Mouse (Mus musculus) embryonic facial prominence, embryonic 11.5 days (tissue): Measurements from ENCODE around the gene Hes6. TPM values are rescaled to one million over a fixed set of nuclear protein-coding genes. Genes with fewer than 3 reads are reported as not detected.

ENCODE experiments used
- ATAC-seq: fragments of 200-750 bp; cut with Nextera tagmentation; replicated peaks from 2 replicates; pipeline ENCODE4 v1.8.0; 2017; ENCODE audit warnings: low read depth; ENCODE audit not compliant: insufficient number of reproducible peaks, low FRiP score, low TSS enrichment
- DNase-seq: peaks from one replicate; pipeline ENCODE4 v3.0.0-alpha.2; 2015; ENCODE audit warnings: low spot score
- H3K27ac ChIP-seq: fragments of 300-500 bp; sonication (generic); replicated peaks from 2 replicates; pipeline ENCODE4 v1.5.1; 2014; ENCODE audit warnings: mild to moderate bottlenecking, low read depth, low read length, control low read depth
- H3K27me3 ChIP-seq: fragments of 300-500 bp; sonication (generic); 2 replicates; pipeline ENCODE4 v1.6.1; 2014; ENCODE audit warnings: mild to moderate bottlenecking, low read length, moderate library complexity, mixed read lengths; ENCODE audit not compliant: control insufficient read depth, insufficient read depth
- H3K36me3 ChIP-seq: fragments of 300-500 bp; sonication (generic); replicated peaks from 2 replicates; pipeline ENCODE4 v1.6.1; 2014; ENCODE audit warnings: low read depth, mild to moderate bottlenecking, low read length, moderate library complexity, mixed read lengths; ENCODE audit not compliant: control insufficient read depth, insufficient read depth
- H3K4me1 ChIP-seq: fragments of 300-500 bp; sonication (generic); 2 replicates; pipeline ENCODE4 v1.6.1; 2014; ENCODE audit warnings: low read length, mixed read lengths; ENCODE audit not compliant: control insufficient read depth, insufficient read depth
- H3K4me2 ChIP-seq: fragments of 300-500 bp; sonication (generic); 2 replicates; pipeline ENCODE4 v1.6.1; 2014; ENCODE audit warnings: low read depth, mild to moderate bottlenecking, control low read depth, low read length, moderate library complexity
- H3K4me3 ChIP-seq: fragments of 300-500 bp; sonication (generic); 2 replicates; pipeline ENCODE4 v1.5.1; 2014; ENCODE audit warnings: low read depth, low read length, control low read depth
- H3K9ac ChIP-seq: fragments of 300-500 bp; sonication (generic); replicated peaks from 2 replicates; pipeline ENCODE4 v1.6.1; 2014; ENCODE audit warnings: mild to moderate bottlenecking, control low read depth, low read length
- H3K9me3 ChIP-seq: fragments of 300-500 bp; sonication (generic); replicated peaks from 2 replicates; pipeline ENCODE4 v1.6.1; 2016; ENCODE audit warnings: mild to moderate bottlenecking, low read length, inconsistent platforms, mixed read lengths; ENCODE audit not compliant: control insufficient read depth
- WGBS: fragments of 180-500 bp; shearing (Covaris S2); extraction: QIAGEN DNeasy Blood & Tissue Kit; methylation state at CpG from one replicate; pipeline ENCODE4 v1.1.7; 2014; 5-methylcytosine and 5-hydroxymethylcytosine counted together
- polyA plus RNA-seq: library from polyadenylated mRNA; unstranded; fragments of >200 nt; fragmentation: Nextera tagmentation; extraction: Ambion mirVana; gene quantifications from 2 replicates; pipeline ENCODE4 v1.2.1, GENCODE M21; 2014

The Hes6 gene
- polyA plus RNA-seq, 1 experiment from 2014 or later = 112 TPM

DNA sequence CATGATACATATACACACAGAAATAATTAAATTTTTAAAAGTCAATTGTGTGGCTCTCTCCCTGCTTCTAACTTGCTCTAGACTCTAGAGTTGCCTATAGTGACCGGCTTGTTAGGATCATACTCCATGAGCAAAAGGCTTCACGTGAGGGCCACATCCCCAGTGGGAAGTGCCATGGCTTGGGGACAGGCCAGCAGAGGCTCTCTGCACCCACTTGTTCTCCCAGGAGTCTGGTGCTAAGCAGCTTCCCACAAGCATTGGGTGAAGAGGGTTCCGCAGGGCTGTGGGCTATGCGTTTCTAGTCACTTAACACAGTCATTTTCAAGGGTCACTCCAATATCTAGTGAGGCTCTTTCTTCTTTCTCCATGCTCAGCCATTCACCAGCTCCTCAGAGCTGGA lies 43.3 kb upstream of the Hes6 start:
- Histone ChIP-seq H3K27ac (no peak overlapping the region), H3K4me3 (no peak overlapping the region), H3K9ac (no peak overlapping the region), H3K27me3 (peaks cover 2% of the 10 kb centered on the region; the same call in 1 of the 2 replicates), H3K9me3 (no peaks in the 10 kb centered on the region), H3K4me1 (peaks cover 3% of the 10 kb centered on the region), H3K36me3 (no peaks in the 10 kb centered on the region), H3K4me2 (no peak overlapping the region)
- ATAC-seq (no peak), DNase-seq (no peak)
- 91% methylated on average over 4 of the region's 4 CpGs for WGBS

- DNase-seq = peak; percentile 50
- H3K9ac ChIP-seq = no peak overlapping the region
- 43% methylated on average over 11 of the region's 11 CpGs for WGBS
- H3K27ac ChIP-seq = no peak overlapping the region
- H3K9me3 ChIP-seq = no peaks in the 10 kb centered on the region
- H3K4me3 ChIP-seq = no peak overlapping the region
- peaks cover 3% of the 10 kb centered on the region for H3K4me1 ChIP-seq
- H3K36me3 ChIP-seq = no peaks in the 10 kb centered on the region
- H3K4me2 ChIP-seq = no peak overlapping the region
- no peak for ATAC-seq
- H3K27me3 ChIP-seq = peaks cover 2% of the 10 kb centered on the region; the same call in 1 of the 2 replicates
Observed at GRCm38 (mm10) chr1:91456301-91456801, 42.5 kb upstream of the Hes6 start.

DNA sequence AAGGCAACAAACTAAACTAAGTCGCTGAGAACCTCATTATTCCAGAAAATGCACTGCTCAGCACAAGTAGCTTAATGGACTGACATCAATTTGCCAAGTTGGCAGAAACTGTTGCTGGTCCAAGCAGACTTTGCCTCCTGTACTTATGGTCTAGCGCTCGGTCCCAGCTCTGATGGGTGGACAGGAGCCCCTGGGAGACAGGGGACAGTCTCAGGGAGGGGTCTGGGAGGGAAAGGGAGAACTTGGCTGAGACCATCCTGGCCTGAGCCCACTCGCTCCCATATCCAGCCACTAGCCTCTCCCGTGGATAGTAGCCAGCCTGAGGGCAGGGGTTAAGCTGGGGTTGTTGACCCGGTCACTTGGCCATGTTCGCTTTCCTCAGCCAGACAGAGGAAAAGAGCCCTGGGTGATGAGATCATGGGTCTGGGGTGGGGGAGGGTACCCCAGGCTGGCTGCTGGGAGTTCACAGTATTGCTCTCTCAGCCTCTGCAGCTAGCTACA lies 41.9 kb upstream of the Hes6 start:
- peaks cover 3% of the 10 kb centered on the region for H3K4me1 ChIP-seq
- no peak for ATAC-seq
- H3K36me3 ChIP-seq = no peaks in the 10 kb centered on the region
- peak; percentile 34 for DNase-seq
- 0 out of 2 replicates have a peak overlapping the region, but pooled peaks have one; percentile 15 for H3K9ac ChIP-seq
- peaks cover 2% of the 10 kb centered on the region; the same call in 1 of the 2 replicates for H3K27me3 ChIP-seq
- 35% methylated on average over 7 of the region's 7 CpGs for WGBS
- no peaks in the 10 kb centered on the region for H3K9me3 ChIP-seq
- H3K4me2 ChIP-seq = no peak overlapping the region
- H3K27ac ChIP-seq = no peak overlapping the region; the same call in 1 of the 2 replicates
- no peak overlapping the region for H3K4me3 ChIP-seq

- WGBS = 80% methylated on average over 3 of the region's 3 CpGs
- Histone ChIP-seq H3K9ac (no peak overlapping the region), H3K27ac (no peak overlapping the region), H3K4me2 (no peak overlapping the region), H3K4me3 (no peak overlapping the region), H3K9me3 (no peaks in the 10 kb centered on the region), H3K4me1 (peaks cover 3% of the 10 kb centered on the region), H3K36me3 (no peaks in the 10 kb centered on the region), H3K27me3 (peaks cover 2% of the 10 kb centered on the region; the same call in 1 of the 2 replicates)
- DNase-seq (no peak), ATAC-seq (no peak)
Observed at GRCm38 (mm10) chr1:91454927-91455326, 41.1 kb upstream of the Hes6 start.

GRCm38 (mm10) chr1:91454366-91454765 lies 40.5 kb upstream of the Hes6 start:
- peaks cover 2% of the 10 kb centered on the region; the same call in 1 of the 2 replicates for H3K27me3 ChIP-seq
- ATAC-seq (no peak), DNase-seq (no peak)
- no peak overlapping the region for H3K27ac ChIP-seq
- no peak overlapping the region for H3K4me2 ChIP-seq
- WGBS = 93% methylated on average over 3 of the region's 3 CpGs
- no peaks in the 10 kb centered on the region; the same call in 1 of the 2 replicates for H3K36me3 ChIP-seq
- H3K4me3 ChIP-seq = no peak overlapping the region
- peaks cover 3% of the 10 kb centered on the region for H3K4me1 ChIP-seq
- no peaks in the 10 kb centered on the region for H3K9me3 ChIP-seq
- no peak overlapping the region for H3K9ac ChIP-seq

- H3K27me3 ChIP-seq = peaks cover 2% of the 10 kb centered on the region; the same call in 1 of the 2 replicates
Observed at GRCm38 (mm10) chr1:91453932-91454331, 40.1 kb upstream of the Hes6 start.

DNA sequence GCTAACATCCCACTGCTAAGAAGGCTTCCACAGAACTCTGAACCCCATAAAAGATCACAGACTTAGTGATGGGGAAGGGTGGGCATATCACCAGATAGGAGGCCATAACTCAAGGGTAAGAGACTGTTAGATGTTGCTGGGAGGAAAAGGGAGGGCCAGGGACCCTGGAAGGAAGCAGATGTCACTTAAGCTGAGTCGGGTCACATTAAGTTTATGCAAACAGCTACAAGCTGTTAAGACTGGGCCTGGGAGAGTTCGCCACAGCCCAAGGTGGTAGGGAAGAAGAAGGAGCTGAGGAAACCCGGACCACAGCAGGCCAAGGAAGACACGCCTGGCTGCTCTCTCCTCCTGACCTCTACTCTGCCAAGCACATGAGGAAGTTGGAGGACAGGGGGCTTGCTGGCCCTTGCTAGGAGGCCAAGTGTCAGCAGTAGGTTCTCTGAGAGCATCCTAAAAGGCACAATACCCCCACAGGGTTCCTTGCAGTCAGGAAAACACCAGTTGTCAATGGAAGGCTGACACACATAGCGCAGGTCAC lies 37.8 kb upstream of the Hes6 start:
- Histone ChIP-seq H3K4me1 (peaks cover 3% of the 10 kb centered on the region), H3K4me2 (no peak overlapping the region), H3K4me3 (no peak overlapping the region), H3K27ac (no peak overlapping the region), H3K36me3 (no peaks in the 10 kb centered on the region; the same call in 1 of the 2 replicates), H3K27me3 (no peaks in the 10 kb centered on the region), H3K9me3 (no peaks in the 10 kb centered on the region), H3K9ac (no peak overlapping the region)
- ATAC-seq (no peak), DNase-seq (no peak)
- WGBS = 55% methylated on average over 5 of the region's 5 CpGs

More at GRCm38 (mm10) chr1:91453932-91454331, 40.1 kb upstream of the Hes6 start:
- Histone ChIP-seq H3K4me1 (peaks cover 3% of the 10 kb centered on the region), H3K27ac (no peak overlapping the region), H3K9me3 (no peaks in the 10 kb centered on the region), H3K9ac (no peak overlapping the region), H3K4me3 (no peak overlapping the region), H3K36me3 (no peaks in the 10 kb centered on the region; the same call in 1 of the 2 replicates), H3K4me2 (no peak overlapping the region)
- no peak for DNase-seq
- 81% methylated on average over 9 of the region's 9 CpGs for WGBS
- no peak for ATAC-seq

DNA sequence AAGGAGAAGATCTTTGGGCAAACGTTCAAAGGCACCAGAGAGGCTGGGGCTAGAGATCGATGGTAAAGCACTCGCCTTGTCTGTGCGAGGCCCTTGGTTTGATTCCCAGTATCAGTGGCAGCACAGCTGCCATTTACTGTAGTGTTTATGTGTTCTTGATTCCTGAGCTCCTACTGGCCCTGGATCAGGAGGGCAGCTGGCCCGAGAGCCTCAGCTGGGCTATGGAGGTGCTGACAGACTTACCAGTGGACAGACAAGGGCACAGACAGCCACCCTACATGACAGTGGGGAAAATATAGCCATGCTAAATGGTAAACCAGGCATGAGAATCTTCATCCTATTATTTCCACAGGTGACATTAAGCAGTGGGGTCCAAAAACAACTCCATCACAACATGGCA lies 37.0 kb upstream of the Hes6 start:
- peaks cover 3% of the 10 kb centered on the region for H3K4me1 ChIP-seq
- H3K27ac ChIP-seq = no peak overlapping the region
- no peak overlapping the region for H3K4me3 ChIP-seq
- 90% methylated on average over 5 of the region's 5 CpGs for WGBS
- no peak for DNase-seq
- H3K36me3 ChIP-seq = no peaks in the 10 kb centered on the region; the same call in 1 of the 2 replicates
- no peaks in the 10 kb centered on the region for H3K9me3 ChIP-seq
- no peak overlapping the region for H3K9ac ChIP-seq
- no peak overlapping the region for H3K4me2 ChIP-seq
- no peak for ATAC-seq
- H3K27me3 ChIP-seq = no peaks in the 10 kb centered on the region
